Mouse (Mus musculus) c-Kit-positive CD71-positive TER-119-negative erythroid progenitor cells, embryonic 14.5 days (primary cell): ENCODE data around the gene Tmem91.
"Not testable (repeated sequence)": the region's sequence is repeated elsewhere in the genome, so short reads cannot be mapped to it uniquely, and the experiment has no call there.

Experiments used
- DNase-seq: peaks from one replicate; pipeline ENCODE4 v3.0.0-alpha.2; 2013; ENCODE audit warnings: low read depth

Tmem91 gene

GRCm38 (mm10) chr7:25674719-25675300 is at the start of gene Tmem91:
TSS of gene Tmem91 (minus strand) at chr7:25675166.
- DNase-seq, result no peak

GRCm38 (mm10) chr7:25721776-25722175 is 46.8 kb upstream of the Tmem91 start:
- DNase-seq, result not testable (repeated sequence)

DNA sequence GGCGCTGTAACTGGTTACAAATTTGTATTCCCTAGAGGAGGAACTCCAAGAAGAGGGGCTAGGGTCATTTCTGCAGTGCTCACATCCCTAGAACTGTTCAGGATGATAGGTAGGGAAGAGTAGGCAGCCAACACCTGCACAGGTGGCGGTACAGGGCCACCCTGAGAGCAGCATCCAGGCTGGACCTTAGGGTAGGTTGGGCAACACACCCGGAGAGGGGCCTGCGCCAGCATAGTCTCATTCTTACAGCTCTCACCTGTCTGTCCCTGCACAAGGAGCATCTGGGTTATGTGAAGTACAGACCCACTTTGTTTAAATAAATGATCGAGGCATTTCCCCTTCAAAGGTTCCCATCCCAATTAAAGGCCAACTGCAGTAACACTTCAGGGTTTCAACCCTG is 45.8 kb upstream of the Tmem91 start:
- DNase-seq, result no peak

DNA sequence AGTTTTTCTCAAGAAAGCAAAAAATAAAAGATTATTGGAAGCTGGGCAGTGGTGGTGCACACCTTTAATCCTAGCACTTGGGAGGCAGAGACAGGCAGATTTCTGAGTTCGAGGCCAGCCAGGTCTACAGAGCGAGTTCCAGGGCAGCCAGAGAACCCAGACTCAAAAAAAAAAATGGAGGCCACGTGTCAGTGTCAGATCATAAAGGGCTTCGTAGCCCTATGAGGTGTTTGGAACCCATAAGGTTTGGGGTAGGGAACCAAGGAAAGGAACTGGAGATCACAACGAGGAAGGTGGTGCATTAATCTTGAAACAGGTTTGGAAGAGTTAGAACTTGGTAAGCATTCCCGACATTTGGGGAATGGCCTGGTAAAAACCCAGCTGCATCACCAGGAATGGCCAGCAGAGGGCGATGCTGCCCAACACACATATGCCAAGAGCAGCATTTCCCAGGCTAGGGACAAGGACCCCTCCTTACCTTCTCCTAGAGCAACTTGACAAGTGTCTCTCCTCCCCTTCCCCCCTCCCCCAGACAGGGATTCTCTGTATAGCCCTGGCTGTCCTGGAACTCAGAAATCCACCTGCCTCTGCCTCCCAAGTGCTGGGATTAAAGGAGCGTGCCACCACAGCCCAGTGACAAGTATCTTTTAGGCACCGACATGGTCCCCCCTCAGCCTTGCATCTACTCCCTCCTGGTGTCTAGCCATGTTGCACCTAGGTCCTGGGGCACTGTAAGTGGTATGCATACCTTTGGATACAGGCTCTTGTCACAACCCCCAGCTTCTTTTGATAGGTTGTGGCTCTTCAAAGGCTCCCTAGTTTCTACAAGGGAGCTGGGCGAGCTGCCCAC is 45.0 kb upstream of the Tmem91 start:
- peak; percentile 60 for DNase-seq

DNA sequence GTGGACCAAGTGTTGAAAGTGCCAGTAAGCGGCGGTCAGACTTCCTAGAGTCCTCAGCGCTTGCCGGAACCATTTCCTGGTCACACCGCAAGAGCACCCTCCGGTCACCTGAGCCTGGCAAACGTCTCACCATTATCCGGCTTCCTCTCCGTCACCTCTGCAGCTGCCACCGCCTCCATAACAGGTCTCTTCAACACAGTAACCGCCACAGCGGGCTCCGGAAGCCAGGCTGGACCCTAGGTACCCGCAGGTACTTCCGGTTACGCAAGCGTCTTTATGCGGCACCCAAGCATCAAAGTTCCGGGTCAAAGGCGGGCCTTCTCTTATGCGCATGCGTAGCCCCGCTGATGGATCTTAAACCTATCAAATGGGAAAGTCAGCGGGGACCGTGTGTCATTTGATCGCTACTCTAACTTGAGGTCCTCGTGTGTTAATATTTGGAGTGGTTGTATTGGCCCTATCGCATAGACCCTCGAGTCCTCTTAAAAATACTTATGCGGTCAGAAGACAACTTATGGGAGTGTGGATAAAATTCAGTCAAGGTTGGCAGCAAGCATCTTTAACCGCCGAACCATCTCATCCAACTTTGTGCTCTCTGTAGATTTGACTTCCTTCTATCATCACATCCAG is 43.9 kb upstream of the Tmem91 start, which contains the start of gene Ccdc97:
Gene Ccdc97 (minus strand): TSS at position 301 of the 630 bp plus-strand sequence.
- peak; percentile 96 for DNase-seq

DNA sequence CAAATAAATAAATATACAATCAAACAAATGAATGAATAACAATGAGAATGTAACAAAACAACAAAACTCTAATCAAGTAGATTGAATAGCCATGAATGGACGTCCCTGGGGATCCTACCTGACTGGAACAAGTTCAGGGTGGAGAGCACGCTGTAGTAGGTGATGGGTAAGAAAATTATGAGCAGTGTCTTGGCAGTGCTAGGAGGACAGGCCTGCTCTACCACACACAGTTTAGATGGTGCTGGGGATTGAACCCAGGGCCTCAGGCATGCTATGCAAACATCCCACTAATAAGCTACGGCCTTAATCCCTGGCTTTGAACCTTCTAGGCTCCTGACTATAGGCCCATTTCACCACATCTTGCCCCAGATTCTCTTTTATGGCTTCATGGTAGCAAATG is 42.5 kb upstream of the Tmem91 start:
- DNase-seq, result no peak

- no peak for DNase-seq
Measured at GRCm38 (mm10) chr7:25715731-25716271, 40.8 kb upstream of the Tmem91 start.

- no peak for DNase-seq
Measured at GRCm38 (mm10) chr7:25714581-25714980, 39.6 kb upstream of the Tmem91 start.

DNA sequence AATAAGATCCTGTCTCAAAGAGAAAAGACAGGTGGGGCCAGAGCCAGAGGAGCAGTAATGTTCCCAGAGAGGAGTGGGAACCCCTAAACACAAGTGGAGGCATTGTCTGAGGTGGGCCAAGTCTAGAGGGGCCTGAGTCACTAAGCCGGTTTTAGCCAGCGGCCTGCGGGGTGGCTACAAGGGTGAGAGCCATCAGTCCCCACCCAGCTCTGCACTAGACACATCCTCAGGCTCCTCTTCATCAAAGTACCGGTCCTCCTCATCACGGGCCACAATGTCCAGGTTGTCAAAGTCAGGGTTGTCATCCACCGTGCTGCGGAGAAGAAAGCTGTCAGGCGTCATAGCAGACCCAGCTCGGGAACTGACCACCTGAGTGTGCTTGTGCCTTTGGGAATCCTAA is 37.8 kb upstream of the Tmem91 start:
- DNase-seq, result no peak

DNA sequence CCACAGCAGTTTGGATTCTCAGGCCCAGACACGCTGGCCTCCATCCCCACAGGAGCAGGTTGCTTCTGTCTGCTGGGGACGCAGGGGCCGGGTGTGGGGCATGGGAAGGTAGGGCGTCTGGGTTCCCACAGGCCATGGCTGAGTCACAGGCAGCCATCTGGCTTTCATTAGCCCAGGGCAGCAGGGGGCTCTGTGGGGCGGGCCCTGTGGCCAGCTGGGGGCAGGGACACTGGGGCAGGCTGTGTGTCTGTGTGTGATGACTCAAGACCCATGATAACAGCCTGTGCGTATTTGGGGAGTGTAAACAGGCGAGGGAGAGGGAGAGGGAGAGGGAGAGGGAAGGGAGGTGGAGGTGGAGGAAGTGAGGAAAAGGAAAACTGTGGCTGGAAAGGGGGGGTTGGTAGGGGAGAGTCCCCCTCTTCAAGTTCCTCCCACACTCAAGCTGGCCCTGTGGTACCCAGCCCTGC is 36.8 kb upstream of the Tmem91 start:
- no peak for DNase-seq

GRCm38 (mm10) chr7:25711165-25711564 is 36.2 kb upstream of the Tmem91 start:
- no peak for DNase-seq

GRCm38 (mm10) chr7:25710519-25711130 is 35.7 kb upstream of the Tmem91 start:
- no peak for DNase-seq

GRCm38 (mm10) chr7:25709961-25710360 is 35.0 kb upstream of the Tmem91 start:
- DNase-seq, result no peak

GRCm38 (mm10) chr7:25707581-25708292 is 32.8 kb upstream of the Tmem91 start:
- no peak for DNase-seq

DNA sequence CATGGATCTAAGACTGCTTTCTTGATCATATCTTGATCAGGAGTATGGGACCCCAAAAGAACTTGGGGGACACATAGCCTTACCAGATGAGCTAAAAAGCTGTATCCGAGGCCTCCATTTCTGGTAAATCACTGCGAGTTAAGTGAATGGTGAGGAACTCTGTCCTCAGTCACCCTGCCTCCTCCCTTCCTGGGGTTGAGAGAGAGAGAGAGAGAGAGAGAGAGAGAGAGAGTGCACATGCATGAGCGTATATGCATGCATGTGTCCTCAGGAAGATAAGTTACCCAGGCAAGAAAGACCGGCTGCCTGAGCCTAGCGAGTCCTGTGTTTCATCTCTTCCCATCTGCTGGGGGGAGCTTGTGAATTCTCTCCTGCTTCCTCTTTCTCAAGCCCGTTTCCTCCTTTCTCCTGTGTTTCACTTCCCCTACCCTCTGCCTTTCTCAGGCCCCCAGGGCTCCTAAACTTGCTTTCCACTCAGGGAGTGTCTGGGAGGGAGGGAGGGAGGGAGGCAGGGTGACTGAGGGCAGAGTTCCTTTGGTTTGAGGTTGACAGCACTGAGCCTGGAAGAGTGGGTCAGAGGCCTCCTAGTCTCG is 31.7 kb upstream of the Tmem91 start:
- DNase-seq, result no peak

GRCm38 (mm10) chr7:25705801-25706251 is 30.9 kb upstream of the Tmem91 start:
- DNase-seq, result no peak

DNA sequence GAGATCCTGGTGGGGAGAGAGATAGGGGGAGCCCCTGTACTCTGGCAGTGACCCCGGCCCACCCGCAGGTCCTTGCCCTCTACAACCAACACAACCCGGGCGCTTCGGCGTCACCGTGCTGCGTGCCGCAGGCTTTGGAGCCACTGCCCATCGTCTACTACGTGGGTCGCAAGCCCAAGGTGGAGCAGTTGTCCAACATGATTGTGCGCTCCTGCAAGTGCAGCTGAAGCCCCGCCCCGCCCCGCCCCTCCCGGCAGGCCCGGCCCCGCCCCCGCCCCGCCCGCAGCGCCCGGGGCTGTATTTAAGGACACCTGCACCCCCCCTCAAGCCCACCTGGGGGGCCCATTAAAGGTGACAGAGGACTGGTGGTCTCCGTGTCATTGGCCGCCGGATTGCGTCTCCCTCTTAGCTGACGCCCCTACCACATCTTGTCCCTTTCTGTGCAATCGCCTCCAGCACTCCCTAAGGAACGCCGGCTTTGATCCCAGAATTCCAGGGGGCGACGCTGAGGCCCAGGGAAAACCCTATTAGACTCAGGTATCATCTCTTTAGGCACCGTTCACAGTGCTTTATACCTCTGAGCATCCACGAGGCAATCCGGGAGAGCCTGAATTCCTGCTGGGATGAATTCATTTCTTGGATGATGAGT is 29.9 kb upstream of the Tmem91 start:
- DNase-seq, result no peak

- no peak for DNase-seq
Measured at GRCm38 (mm10) chr7:25703793-25704494, 29.0 kb upstream of the Tmem91 start.

DNA sequence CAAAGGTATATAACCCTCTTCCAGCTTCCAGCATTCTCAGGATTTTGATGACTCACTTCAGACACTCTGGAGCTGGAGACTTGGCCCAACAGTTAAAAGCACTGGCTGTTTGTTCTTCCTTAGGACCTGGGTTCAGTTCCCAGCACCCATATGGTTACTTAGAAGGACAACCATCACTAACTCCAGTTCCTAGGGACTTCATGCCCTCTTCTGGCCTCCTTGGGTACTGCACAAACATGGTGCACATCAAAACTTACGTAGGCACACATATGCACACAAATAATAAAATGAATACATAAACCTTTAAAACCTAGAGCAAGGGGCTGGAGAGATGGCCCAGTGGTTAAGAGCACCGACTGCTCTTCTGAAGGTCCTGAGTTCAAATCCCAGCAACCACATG is 27.4 kb upstream of the Tmem91 start:
- no peak for DNase-seq

DNA sequence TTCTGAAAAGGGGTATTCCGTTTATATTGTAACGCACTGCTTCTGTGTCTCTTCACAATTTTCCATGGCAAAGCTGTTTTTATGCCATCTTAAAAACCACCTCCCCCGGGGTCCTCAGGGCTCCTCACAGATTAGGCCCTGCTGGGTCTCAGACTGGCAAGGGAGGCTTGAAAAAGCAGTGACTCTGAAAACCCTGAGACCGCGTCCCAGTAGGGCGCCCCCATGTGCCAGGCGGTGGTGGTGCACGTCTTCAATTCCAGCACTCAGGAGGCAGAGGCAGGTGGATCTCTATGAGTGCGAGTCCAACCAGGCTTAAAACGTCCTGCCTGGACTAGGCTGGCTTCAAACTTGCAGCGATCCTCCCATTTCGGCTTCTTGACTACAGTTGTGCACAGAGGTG is 25.8 kb upstream of the Tmem91 start:
- no peak for DNase-seq
